Mouse (Mus musculus) midbrain, postnatal 0 days (tissue): ENCODE results near the gene Ick. TPM values are rescaled to one million over a fixed set of nuclear protein-coding genes. Genes with fewer than 3 reads are reported as not detected.

Source experiments
- ATAC-seq: fragments of 200-750 bp; cut with Nextera tagmentation; 2 replicates; pipeline ENCODE4 v1.8.0; 2017; ENCODE audit warnings: moderate number of reproducible peaks, mild to moderate bottlenecking, moderate TSS enrichment, moderate library complexity; ENCODE audit not compliant: low FRiP score
- DNase-seq: peaks from one replicate; pipeline ENCODE4 v3.0.0-alpha.2; 2015; ENCODE audit warnings: low spot score
- H3K27ac ChIP-seq: fragments of 300-500 bp; sonication (generic); 2 replicates; pipeline ENCODE4 v1.5.1; 2014; ENCODE audit warnings: low read depth, mild to moderate bottlenecking, low read length, mixed read lengths
- H3K27me3 ChIP-seq: fragments of 300-500 bp; sonication (generic); 2 replicates; pipeline ENCODE4 v1.6.1; 2014; ENCODE audit warnings: low read length, control low read depth, mixed read lengths; ENCODE audit not compliant: insufficient read depth
- H3K36me3 ChIP-seq: fragments of 300-500 bp; sonication (generic); 2 replicates; pipeline ENCODE4 v1.6.1; 2014; ENCODE audit warnings: low read length, control low read depth, mixed read lengths; ENCODE audit not compliant: insufficient read depth
- H3K4me1 ChIP-seq: fragments of 300-500 bp; sonication (generic); 2 replicates; pipeline ENCODE4 v1.6.1; 2014; ENCODE audit warnings: mild to moderate bottlenecking, control low read depth, antibody characterized with exemption, low read length, mixed read lengths; ENCODE audit not compliant: insufficient read depth
- H3K4me2 ChIP-seq: fragments of 300-500 bp; sonication (generic); 2 replicates; pipeline ENCODE4 v1.6.1; 2014; ENCODE audit warnings: low read depth, mild to moderate bottlenecking, low read length, mixed read lengths; ENCODE audit not compliant: poor library complexity, severe bottlenecking
- H3K4me3 ChIP-seq: fragments of 300-500 bp; sonication (generic); 2 replicates; pipeline ENCODE4 v1.5.1; 2014; ENCODE audit warnings: low read depth, mild to moderate bottlenecking, low read length, moderate library complexity
- H3K9ac ChIP-seq: fragments of 300-500 bp; sonication (generic); replicated peaks from 2 replicates; pipeline ENCODE4 v1.6.1; 2014; ENCODE audit warnings: mild to moderate bottlenecking, low read length, moderate library complexity, mixed read lengths; ENCODE audit not compliant: poor library complexity, severe bottlenecking
- H3K9me3 ChIP-seq: fragments of 300-500 bp; sonication (generic); 2 replicates; pipeline ENCODE4 v1.6.1; 2016; ENCODE audit warnings: low read length, control low read depth
- CTCF ChIP-seq: IDR thresholded peaks from 2 replicates; pipeline ENCODE4 v1.5.1; 2016; ENCODE audit warnings: antibody characterized with exemption, mild to moderate bottlenecking
- WGBS: fragments of 180-500 bp; shearing (Covaris S2); extraction: QIAGEN DNeasy Blood & Tissue Kit; methylation state at CpG from one replicate; pipeline ENCODE4 v1.1.7; 2014; 5-methylcytosine and 5-hydroxymethylcytosine counted together
- polyA plus RNA-seq: library from polyadenylated mRNA; unstranded; fragments of >200 nt; fragmentation: Nextera tagmentation; extraction: Ambion mirVana; gene quantifications from 2 replicates; pipeline ENCODE4 v1.2.1, GENCODE M21; 2015
- total RNA-seq: library from RNA; depleted of rRNA; stranded (reverse); fragments of >200 nt; gene quantifications from 2 replicates; pipeline ENCODE4 v1.2.3, GENCODE M21; 2014

Ick gene
- total and polyA plus RNA-seq, 2 experiments from 2014 or later: 34.6 to 56.0 TPM

GRCm38 (mm10) chr9:78073713-78074340 is 35.2 kb upstream of the Ick start:
- ATAC-seq: no peak

DNA sequence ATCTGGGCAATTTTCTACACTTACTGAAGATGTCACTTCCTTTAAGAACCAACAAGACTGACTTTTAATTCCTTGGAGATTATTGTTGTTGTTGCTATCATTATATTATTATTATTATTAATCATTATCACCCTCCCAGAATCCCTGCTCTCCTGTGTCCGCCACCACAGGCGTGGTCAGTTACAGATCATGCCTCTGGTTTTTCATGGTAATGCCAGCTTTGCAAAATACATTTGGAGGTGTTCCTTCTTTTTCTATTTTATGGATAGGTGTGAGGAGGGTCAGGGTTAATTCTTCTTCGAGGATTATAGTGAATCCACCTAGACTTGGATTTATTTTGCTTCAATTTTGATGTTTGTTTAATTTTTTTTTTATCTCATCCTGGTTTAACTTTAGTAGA is 33.7 kb upstream of the Ick start:
- Histone ChIP-seq H3K27ac (no peak overlapping the region), H3K4me2 (no peak overlapping the region), H3K4me3 (no peak overlapping the region), H3K9me3 (no peaks in the 10 kb centered on the region), H3K9ac (no peak overlapping the region), H3K4me1 (no peaks in the 10 kb centered on the region), H3K27me3 (no peaks in the 10 kb centered on the region), H3K36me3 (no peaks in the 10 kb centered on the region)
- no peak for TF ChIP-seq CTCF
- WGBS: 92% methylated on average over 3 of the region's 3 CpGs
- DNase-seq: no peak
- ATAC-seq: no peak

More at GRCm38 (mm10) chr9:78073713-78074340, 35.2 kb upstream of the Ick start:
- WGBS: 89% methylated on average over 13 of the region's 13 CpGs
- Histone ChIP-seq H3K9ac (no peak overlapping the region), H3K9me3 (no peaks in the 10 kb centered on the region), H3K27ac (no peak overlapping the region), H3K36me3 (no peaks in the 10 kb centered on the region), H3K4me2 (no peak overlapping the region), H3K4me1 (no peaks in the 10 kb centered on the region), H3K4me3 (no peak overlapping the region), H3K27me3 (no peaks in the 10 kb centered on the region)
- TF ChIP-seq CTCF: no peak
- DNase-seq: no peak

DNA sequence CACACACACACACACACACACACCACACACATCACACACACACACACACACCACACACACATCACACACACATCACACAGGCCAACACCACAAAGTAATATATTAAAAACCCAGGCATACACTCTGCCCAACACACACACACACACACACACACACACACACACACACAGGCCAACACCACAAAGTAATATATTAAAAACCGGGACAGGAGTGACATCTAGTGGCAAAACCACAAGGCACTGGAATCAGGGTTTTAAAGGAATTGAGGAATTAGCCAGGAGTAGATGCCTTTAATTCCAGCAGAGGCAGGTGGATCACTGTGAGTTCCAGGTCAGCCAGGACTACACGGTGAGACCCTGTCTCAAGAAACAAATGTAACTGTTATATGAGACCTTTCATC is 30.8 kb upstream of the Ick start:
- peak; percentile 75 for TF ChIP-seq CTCF
- ATAC-seq: peak; percentile 60; the same call in 1 of the 2 replicates
- WGBS: 28% methylated on average over 2 of the region's 2 CpGs

DNA sequence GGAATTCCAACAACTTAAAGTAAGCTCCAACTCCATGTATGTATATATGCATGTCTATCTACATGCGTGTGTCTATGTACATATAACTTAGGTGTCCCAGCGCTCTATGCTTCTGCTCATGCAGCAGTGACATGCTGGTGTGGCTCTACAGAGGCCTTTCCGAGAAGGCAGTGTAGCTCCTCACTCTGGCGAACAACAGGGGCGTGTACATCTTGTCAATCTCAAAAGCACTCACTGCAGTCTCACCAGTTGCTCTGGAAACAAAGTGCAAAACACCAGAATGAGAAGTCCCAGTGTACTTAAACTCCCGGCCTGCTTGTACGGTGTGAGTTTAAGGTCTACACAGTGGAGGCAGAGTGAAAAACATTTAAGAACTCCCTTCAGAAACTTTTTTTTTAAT is 27.2 kb upstream of the Ick start:
- H3K9me3 ChIP-seq: no peaks in the 10 kb centered on the region
- peaks cover 33% of the 10 kb centered on the region for H3K36me3 ChIP-seq
- H3K27ac ChIP-seq: no peak overlapping the region
- no peaks in the 10 kb centered on the region for H3K4me1 ChIP-seq
- H3K4me3 ChIP-seq: no peak overlapping the region
- TF ChIP-seq CTCF: no peak
- H3K9ac ChIP-seq: no peak overlapping the region
- H3K27me3 ChIP-seq: no peaks in the 10 kb centered on the region
- no peak overlapping the region for H3K4me2 ChIP-seq
- 52% methylated on average over 7 of the region's 7 CpGs for WGBS
- DNase-seq: no peak
- no peak for ATAC-seq

More for the DNA sequence above, 30.8 kb upstream of the Ick start:
- Histone ChIP-seq H3K27me3 (no peaks in the 10 kb centered on the region), H3K36me3 (peaks cover 6% of the 10 kb centered on the region), H3K9me3 (no peaks in the 10 kb centered on the region), H3K4me2 (no peak overlapping the region), H3K4me1 (no peaks in the 10 kb centered on the region), H3K27ac (no peak overlapping the region), H3K9ac (no peak overlapping the region), H3K4me3 (no peak overlapping the region)
- peak; percentile 33 for DNase-seq

DNA sequence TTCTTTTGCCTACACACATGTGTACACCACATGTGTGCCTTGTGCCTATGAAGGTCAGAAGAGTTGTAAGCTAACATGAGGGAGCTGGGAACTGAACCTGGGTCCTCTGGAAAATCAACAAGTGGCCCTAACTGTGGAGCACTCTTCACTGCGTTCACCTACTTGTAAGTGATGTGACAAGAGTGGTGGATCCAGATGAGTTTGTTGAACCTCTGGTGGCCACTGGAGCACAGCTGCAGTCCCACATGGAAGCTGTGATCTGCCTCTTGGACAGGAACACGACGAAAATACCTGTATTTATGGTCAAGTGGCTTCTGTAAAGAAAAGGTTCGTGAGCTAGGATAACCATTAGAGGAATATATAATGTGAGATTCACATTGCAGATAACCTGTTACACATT is 24.7 kb upstream of the Ick start:
- DNase-seq (no peak), ATAC-seq (no peak)
- no peak for TF ChIP-seq CTCF
- Histone ChIP-seq H3K27ac (no peak overlapping the region), H3K4me2 (no peak overlapping the region), H3K36me3 (peaks cover 42% of the 10 kb centered on the region), H3K9ac (no peak overlapping the region), H3K27me3 (no peaks in the 10 kb centered on the region), H3K4me1 (no peaks in the 10 kb centered on the region), H3K9me3 (no peaks in the 10 kb centered on the region), H3K4me3 (no peak overlapping the region)
- WGBS: 93% methylated on average over 4 of the region's 4 CpGs

DNA sequence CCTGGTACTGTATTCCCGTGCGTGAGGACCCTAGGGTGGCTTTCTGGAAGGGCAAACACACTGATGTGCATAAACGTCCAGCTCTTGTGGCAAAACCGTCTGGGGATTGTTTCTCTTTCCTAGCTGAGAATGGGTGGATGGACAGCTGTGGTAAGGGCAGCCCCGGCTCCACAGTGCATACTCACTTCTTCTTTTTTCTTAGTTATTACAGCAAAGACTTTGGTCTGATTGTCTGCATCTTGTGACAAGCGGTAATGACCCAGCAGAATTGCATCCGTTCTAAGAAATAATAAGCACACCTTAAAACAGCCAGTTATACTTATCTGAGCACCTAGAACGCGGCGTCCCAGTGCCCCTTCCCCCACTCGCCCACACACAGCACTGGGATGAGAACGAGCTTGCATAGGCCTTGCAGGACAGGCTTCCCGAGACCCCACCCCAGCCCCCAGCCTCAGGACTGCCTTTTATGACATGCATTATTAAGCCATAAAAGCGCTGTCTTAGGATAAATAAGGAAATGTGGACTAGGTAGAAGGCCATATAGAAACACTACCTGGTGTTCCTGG is 23.2 kb upstream of the Ick start:
- DNase-seq: no peak
- H3K27me3 ChIP-seq: no peaks in the 10 kb centered on the region
- no peak for ATAC-seq
- no peaks in the 10 kb centered on the region for H3K9me3 ChIP-seq
- no peak overlapping the region for H3K4me3 ChIP-seq
- 87% methylated on average over 14 of the region's 14 CpGs for WGBS
- no peak overlapping the region for H3K9ac ChIP-seq
- no peak overlapping the region for H3K4me2 ChIP-seq
- TF ChIP-seq CTCF: no peak
- no peak overlapping the region for H3K27ac ChIP-seq
- H3K4me1 ChIP-seq: no peaks in the 10 kb centered on the region
- H3K36me3 ChIP-seq: peaks cover 51% of the 10 kb centered on the region
